Mouse (Mus musculus): ENCODE measurements at regions not wholly inside any gene's neighbourhood (a gene's known extent, or its start where the extent isn't known, plus 50 kb on each side); places are given as distances from the start of the nearest gene placed in this dataset.

DNA sequence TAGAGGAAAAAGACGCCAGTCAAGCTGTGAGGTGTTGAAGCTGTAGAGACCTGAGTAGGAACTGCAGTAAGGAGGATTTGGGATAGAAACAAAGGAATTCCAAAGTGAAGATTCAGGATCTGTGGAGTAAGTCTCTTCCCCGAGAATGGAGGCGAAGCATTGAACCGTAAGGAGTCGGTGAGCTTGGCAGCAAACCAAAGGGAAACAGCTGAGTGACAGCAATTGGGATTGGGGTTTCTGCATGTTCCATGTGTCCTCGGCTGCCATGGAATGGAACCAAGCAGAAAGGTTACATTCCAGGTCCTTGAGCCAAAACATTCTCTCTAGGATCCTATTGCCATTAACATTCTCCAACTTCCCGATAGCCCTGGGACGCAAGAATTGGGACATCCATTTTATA is 152.9 kb downstream of the Pja1 start:
- no peak overlapping the region for H3K4me3 ChIP-seq
- H3K4me2 ChIP-seq = no peak overlapping the region
- H3K9ac ChIP-seq = no peak overlapping the region
- no peaks in the 10 kb centered on the region for H3K4me1 ChIP-seq
- 77% methylated on average over 8 of the region's 8 CpGs for WGBS
- H3K36me3 ChIP-seq (replicated peaks) = no peaks in the 10 kb centered on the region
- H3K27me3 ChIP-seq (replicated peaks) = peaks cover 18% of the 10 kb centered on the region
- no peaks in the 10 kb centered on the region for H3K9me3 ChIP-seq
- no peak for ATAC-seq (replicated peaks)
- H3K27ac ChIP-seq = no peak overlapping the region

DNA sequence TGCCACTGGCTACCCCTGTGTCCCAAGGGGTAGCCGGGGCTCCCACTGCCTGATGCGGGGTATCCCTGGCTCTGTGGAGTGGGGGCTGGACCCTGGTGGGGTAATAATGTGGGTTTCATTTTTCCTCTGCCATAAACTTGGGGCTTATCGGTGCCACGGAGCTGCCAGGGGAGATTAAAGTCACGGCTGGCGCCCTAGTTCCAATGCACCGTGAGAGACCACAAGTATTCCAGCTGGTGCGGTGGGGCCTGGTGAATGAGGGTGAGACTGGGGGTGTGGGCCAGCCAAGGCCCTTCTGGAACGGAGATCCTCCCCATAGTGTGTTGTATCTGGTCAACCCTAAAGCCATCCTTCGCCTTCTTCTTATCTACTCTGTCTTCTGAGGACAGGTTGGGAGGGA is 153.3 kb downstream of the Pja1 start:
- ATAC-seq (replicated peaks) = no peak
- H3K36me3 ChIP-seq (replicated peaks) = no peaks in the 10 kb centered on the region
- no peak overlapping the region for H3K4me3 ChIP-seq
- 76% methylated on average over 10 of the region's 10 CpGs for WGBS
- no peaks in the 10 kb centered on the region for H3K9me3 ChIP-seq
- H3K9ac ChIP-seq = no peak overlapping the region
- H3K27ac ChIP-seq = no peak overlapping the region
- H3K4me2 ChIP-seq = no peak overlapping the region
- H3K27me3 ChIP-seq (replicated peaks) = peaks cover 18% of the 10 kb centered on the region
- no peaks in the 10 kb centered on the region for H3K4me1 ChIP-seq

DNA sequence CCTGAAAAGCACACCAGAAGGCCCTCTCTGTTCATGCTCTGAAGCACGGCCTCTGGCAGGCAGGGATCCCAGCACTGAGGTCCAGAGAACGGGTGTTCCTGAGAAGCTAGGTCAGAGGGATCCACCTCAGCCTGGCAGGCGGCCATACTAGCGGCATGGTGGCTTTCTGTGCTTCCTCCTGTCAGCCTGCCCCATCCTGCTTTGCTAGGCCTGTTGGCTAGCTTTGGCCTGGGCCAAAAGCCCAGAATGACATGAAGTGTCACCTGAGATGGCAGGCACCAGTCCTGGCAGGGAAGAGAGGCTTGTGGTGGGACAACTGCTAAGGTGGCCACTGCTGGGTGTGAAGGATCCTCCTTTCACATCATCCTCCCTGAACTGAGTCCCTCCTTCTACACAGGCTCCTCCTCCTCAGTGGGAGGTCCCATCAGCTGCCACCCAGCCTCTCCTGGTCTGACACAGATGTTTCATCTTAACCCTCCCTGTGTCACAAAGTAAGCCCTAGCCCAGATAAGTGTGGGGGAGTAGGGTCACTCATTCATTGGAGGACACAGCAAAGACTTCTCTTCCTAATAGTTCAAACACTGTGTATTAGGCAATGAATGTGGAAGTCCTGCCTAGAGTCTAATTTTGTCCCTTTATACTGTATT is 154.5 kb downstream of the Pja1 start:
- 78% methylated on average over 4 of the region's 4 CpGs for WGBS

DNA sequence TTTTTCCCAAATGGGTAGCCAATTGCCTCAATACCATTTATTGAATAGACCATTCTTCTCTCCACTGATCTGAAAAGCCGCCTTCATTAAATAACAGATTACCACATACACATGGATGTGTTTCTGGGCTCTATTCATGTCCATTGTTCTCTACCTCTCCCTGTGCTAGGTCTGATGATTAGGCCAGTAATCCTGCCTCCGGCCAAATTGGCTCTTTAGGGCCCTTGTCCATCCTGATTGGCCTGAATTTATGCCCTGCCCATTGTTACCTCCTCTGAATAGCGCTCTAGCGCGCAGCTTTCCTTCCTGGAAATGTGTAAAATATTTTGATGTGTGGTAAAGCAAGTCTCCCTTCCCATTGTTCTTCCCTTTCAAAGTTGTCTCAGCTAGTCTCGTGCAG is 163.2 kb downstream of the Efnb1 start:
- Histone ChIP-seq H3K27ac (no peak overlapping the region), H3K36me3 (replicated peaks) (no peaks in the 10 kb centered on the region), H3K4me2 (no peak overlapping the region), H3K4me1 (no peaks in the 10 kb centered on the region), H3K4me3 (no peak overlapping the region), H3K9me3 (no peaks in the 10 kb centered on the region), H3K9ac (no peak overlapping the region), H3K27me3 (replicated peaks) (peaks cover 30% of the 10 kb centered on the region)
- WGBS = 42% methylated on average over 6 of the region's 6 CpGs
- ATAC-seq (replicated peaks) = 0 out of 2 replicates have a peak, but pooled peaks have one; percentile 45

More for the DNA sequence above, 154.5 kb downstream of the Pja1 start:
- H3K4me1 ChIP-seq = no peaks in the 10 kb centered on the region
- no peak overlapping the region for H3K4me2 ChIP-seq
- H3K4me3 ChIP-seq = no peak overlapping the region
- H3K36me3 ChIP-seq (replicated peaks) = no peaks in the 10 kb centered on the region
- H3K9me3 ChIP-seq = no peaks in the 10 kb centered on the region
- H3K9ac ChIP-seq = no peak overlapping the region
- peaks cover 20% of the 10 kb centered on the region for H3K27me3 ChIP-seq (replicated peaks)
- H3K27ac ChIP-seq = no peak overlapping the region
- no peak for ATAC-seq (replicated peaks)

DNA sequence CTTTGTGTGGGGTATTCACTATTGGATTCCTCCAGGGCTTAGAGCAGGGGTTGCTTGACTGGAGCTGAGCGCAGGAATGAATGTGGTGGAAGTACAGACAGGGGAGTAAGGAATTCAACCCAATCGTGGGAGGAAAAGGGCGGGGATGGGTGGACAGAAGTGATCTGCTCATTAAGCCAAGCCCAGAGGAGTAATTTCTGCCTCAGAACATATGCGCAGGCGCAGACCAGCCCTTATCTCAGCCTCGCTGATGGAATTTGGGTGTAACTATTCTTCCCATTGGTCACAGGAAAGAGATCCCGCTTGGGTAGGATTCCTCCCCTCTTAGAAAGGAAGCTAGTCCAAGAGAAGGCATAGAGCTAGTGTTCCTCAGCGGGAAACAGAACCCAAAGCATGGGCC is 158.8 kb downstream of the Efnb1 start:
- Histone ChIP-seq H3K4me1 (0 out of 2 replicates have a peak, but pooled peaks cover 3% of the 10 kb centered on the region), H3K4me3 (no peak overlapping the region), H3K27ac (no peak overlapping the region), H3K9me3 (no peaks in the 10 kb centered on the region), H3K4me2 (no peak overlapping the region), H3K27me3 (replicated peaks) (peaks cover 31% of the 10 kb centered on the region), H3K9ac (no peak overlapping the region), H3K36me3 (replicated peaks) (no peaks in the 10 kb centered on the region)
- no peak for ATAC-seq (replicated peaks)
- WGBS = 68% methylated on average over 8 of the region's 8 CpGs

DNA sequence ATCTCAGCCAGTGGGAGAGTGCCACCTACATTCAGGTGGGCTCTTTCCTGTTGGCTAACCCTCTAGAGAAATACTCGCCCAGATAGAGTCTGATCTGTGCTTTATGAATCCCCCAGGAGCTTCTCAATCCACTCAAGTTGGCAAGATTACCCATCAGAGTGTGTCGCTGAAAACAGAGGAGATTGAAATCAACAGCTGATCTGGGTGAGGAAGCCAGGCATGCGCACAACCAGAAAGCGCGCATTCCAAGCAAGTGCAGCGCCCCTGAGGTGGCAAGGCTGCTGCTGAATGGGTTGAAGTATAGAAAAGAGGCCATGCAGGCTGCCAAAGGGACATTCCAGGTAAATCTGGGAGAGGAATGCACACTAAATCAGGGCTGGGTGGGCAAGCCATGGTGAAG is 158.0 kb downstream of the Efnb1 start:
- H3K27ac ChIP-seq = no peak overlapping the region
- H3K27me3 ChIP-seq (replicated peaks) = peaks cover 32% of the 10 kb centered on the region
- ATAC-seq (replicated peaks) = no peak
- no peaks in the 10 kb centered on the region for H3K36me3 ChIP-seq (replicated peaks)
- WGBS = 71% methylated on average over 6 of the region's 6 CpGs
- H3K4me3 ChIP-seq = no peak overlapping the region
- no peak overlapping the region for H3K4me2 ChIP-seq
- no peaks in the 10 kb centered on the region for H3K9me3 ChIP-seq
- H3K4me1 ChIP-seq = 0 out of 2 replicates have a peak, but pooled peaks cover 3% of the 10 kb centered on the region
- no peak overlapping the region for H3K9ac ChIP-seq

DNA sequence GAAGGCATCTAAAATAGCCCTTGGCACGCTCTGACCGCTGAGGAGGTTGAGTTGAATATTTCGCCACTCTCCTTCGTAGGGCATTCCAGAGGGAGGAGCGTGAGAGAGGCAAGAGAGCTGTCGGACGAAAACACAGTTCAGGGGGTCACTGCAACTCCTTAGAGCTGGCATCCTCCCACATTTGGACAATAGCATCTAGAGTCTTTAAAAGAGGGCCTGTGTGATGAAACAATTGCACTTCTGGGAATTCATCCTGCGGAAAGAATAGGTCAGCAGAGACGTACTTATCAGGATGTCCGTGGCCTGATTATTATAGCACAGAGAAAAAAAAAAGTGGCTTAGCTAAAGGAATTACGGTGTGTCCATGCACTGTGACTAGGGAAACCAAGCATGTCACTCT is 156.8 kb downstream of the Efnb1 start:
- no peak overlapping the region for H3K27ac ChIP-seq
- no peak overlapping the region for H3K4me2 ChIP-seq
- 45% methylated on average over 11 of the region's 11 CpGs for WGBS
- no peaks in the 10 kb centered on the region for H3K36me3 ChIP-seq (replicated peaks)
- H3K4me1 ChIP-seq = 0 out of 2 replicates have a peak, but pooled peaks cover 3% of the 10 kb centered on the region
- H3K27me3 ChIP-seq (replicated peaks) = peaks cover 35% of the 10 kb centered on the region
- no peak for ATAC-seq (replicated peaks)
- H3K4me3 ChIP-seq = no peak overlapping the region
- H3K9ac ChIP-seq = no peak overlapping the region
- no peaks in the 10 kb centered on the region for H3K9me3 ChIP-seq

DNA sequence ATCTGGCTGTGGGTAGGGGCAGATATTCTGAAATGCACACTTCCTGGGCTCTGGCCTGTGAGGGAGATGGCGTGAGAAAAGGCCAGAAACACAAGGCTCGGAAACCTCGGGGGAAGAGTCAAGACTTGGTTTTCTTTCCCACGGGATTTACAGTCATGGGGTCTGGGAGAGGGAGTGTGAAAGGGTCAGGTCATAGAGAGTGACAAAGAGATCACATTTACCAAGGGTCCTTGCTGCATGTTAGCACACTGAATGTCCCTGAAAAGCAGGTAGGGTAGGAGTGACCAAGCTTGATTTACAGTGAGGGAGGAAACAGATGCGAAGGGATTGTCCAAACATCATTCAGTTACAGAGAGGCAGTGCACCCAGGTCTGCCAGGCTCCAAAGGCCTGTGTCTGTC is 156.0 kb downstream of the Efnb1 start:
- no peak overlapping the region for H3K9ac ChIP-seq
- H3K36me3 ChIP-seq (replicated peaks) = no peaks in the 10 kb centered on the region
- no peak overlapping the region for H3K27ac ChIP-seq
- 46% methylated on average over 5 of the region's 5 CpGs for WGBS
- no peak for ATAC-seq (replicated peaks)
- H3K4me1 ChIP-seq = 0 out of 2 replicates have a peak, but pooled peaks cover 3% of the 10 kb centered on the region
- H3K4me2 ChIP-seq = no peak overlapping the region
- no peak overlapping the region for H3K4me3 ChIP-seq
- H3K27me3 ChIP-seq (replicated peaks) = peaks cover 35% of the 10 kb centered on the region
- H3K9me3 ChIP-seq = no peaks in the 10 kb centered on the region

DNA sequence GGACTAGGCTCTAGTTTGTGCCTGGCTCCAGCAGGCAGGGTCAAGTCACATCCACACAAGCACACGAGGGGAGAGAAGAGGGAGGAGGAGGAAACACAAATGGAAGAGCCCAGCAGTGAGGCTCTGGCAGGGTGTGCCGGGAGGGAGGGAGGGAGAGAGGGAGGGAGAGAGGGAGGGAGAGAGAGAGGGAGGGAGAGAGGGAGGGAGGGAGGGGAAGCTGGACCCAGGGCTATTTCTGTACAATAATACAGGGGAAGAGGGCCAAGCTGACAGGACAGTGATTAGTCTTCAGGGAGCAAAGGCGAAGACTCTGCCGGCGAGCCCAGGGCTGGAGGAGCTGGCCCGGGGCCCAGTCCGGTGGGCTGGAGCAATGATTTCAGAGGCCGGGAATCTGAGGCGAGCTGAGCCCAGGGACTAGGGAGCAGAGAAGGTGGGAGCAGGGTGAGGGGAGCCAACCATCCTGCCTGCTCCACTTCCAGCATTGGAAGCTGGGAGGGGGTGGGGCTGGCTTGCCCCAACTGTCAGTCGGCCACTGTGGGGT is 155.6 kb downstream of the Efnb1 start:
- Histone ChIP-seq H3K9me3 (no peaks in the 10 kb centered on the region), H3K9ac (no peak overlapping the region), H3K27me3 (replicated peaks) (peaks cover 36% of the 10 kb centered on the region), H3K4me3 (no peak overlapping the region), H3K4me1 (0 out of 2 replicates have a peak, but pooled peaks cover 3% of the 10 kb centered on the region), H3K36me3 (replicated peaks) (no peaks in the 10 kb centered on the region), H3K4me2 (no peak overlapping the region), H3K27ac (no peak overlapping the region)
- 34% methylated on average over 8 of the region's 10 CpGs for WGBS
- peak; percentile 62 for ATAC-seq (replicated peaks)

DNA sequence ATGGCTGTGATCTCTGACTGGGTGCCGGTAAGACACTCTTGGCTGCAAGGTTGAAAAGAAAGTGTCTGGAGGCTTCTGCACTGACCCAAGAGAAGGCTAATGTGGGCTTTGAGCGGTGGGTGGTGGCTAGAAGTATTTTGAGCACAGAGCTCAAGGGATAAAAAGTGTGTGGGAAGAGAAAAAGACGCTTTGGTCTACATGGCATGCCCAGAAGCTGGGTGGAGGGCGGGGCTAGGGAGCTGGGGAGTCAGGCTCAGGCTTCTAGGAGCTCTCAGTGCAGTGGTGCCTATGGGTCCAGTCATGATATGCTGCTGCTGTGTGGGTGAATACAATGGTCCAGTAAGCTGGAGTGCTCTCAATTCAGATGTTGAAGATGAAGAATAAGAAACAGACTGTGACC is 152.1 kb downstream of the Efnb1 start:
- Histone ChIP-seq H3K36me3 (replicated peaks) (no peaks in the 10 kb centered on the region), H3K9me3 (no peaks in the 10 kb centered on the region), H3K27ac (no peak overlapping the region), H3K4me3 (no peak overlapping the region), H3K9ac (no peak overlapping the region), H3K27me3 (replicated peaks) (peaks cover 29% of the 10 kb centered on the region), H3K4me1 (0 out of 2 replicates have a peak, but pooled peaks cover 3% of the 10 kb centered on the region), H3K4me2 (no peak overlapping the region)
- no peak for ATAC-seq (replicated peaks)
- WGBS = 85% methylated on average over 4 of the region's 4 CpGs

DNA sequence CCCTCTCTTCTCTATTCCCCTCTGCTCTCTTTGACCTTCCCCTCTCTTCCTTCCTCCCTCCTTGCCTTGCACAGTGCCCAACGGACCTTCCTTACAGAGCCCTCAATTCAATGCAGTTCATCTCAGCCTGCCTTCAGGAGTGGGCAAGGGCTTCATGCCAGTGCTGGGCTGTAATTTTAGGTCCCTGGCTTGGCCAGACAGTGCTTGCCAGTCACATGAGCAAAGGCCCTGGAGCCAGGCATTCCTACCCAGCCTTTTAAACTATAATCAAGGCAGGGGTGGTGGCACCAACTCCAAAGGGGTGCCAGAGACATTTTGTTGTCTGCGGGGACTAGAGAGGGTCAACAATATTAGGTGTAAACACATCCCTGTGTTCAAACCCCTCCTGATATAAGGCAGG is 150.9 kb downstream of the Efnb1 start:
- Histone ChIP-seq H3K4me3 (no peak overlapping the region), H3K9me3 (no peaks in the 10 kb centered on the region), H3K4me2 (no peak overlapping the region), H3K36me3 (replicated peaks) (no peaks in the 10 kb centered on the region), H3K27ac (no peak overlapping the region), H3K9ac (no peak overlapping the region), H3K4me1 (0 out of 2 replicates have a peak, but pooled peaks cover 3% of the 10 kb centered on the region), H3K27me3 (replicated peaks) (peaks cover 28% of the 10 kb centered on the region)
- ATAC-seq (replicated peaks) = no peak
- 72% methylated on average over 2 of the region's 2 CpGs for WGBS

DNA sequence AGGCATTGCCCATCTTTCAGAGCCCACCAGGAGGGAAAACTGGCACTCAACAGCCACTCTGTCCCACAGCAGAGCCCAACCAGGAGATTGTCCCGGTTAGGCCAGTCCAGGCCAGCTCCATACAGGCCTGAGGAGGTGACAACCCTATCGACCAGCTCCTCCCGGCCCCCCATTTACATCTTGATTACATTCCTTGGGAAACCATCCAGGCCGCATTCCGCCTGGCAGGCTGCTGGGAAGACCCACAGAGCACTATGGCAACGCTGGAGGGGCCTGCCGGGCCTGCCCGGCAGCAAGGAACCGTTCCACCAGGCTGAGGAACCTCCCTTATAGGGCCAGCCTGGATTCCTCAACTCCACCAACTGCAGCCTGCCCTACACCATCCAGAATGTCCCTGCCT is 149.7 kb downstream of the Efnb1 start:
- WGBS = 20% methylated on average over 9 of the region's 9 CpGs
- Histone ChIP-seq H3K9me3 (no peaks in the 10 kb centered on the region), H3K4me2 (no peak overlapping the region), H3K36me3 (replicated peaks) (no peaks in the 10 kb centered on the region), H3K4me1 (no peaks in the 10 kb centered on the region), H3K27ac (no peak overlapping the region), H3K27me3 (replicated peaks) (peaks cover 33% of the 10 kb centered on the region), H3K9ac (no peak overlapping the region), H3K4me3 (no peak overlapping the region)
- peak; percentile 67; the same call in 1 of the 2 replicates for ATAC-seq (replicated peaks)

DNA sequence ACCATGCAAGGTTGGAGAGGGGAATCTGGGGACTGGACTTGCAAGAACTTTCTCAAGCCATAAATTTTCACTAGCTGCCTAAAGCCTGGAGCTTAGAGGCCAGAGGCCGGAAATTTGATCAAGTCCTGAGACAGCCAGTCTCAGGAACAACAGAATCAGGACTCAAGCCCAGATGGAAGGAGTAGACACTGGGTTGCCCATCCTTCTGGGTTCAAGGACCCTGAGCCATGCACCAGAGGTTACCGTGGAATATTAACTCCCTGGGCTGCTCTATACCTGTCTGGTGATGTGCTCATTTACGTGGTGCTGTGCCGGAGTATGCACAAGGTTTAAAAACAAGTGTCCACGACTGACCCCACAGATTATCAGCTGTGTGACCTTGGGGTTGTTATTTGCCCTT is 145.1 kb downstream of the Efnb1 start:
- Histone ChIP-seq H3K9ac (no peak overlapping the region), H3K4me2 (no peak overlapping the region), H3K4me1 (no peaks in the 10 kb centered on the region), H3K36me3 (replicated peaks) (no peaks in the 10 kb centered on the region), H3K27ac (no peak overlapping the region), H3K27me3 (replicated peaks) (peaks cover 21% of the 10 kb centered on the region), H3K4me3 (no peak overlapping the region), H3K9me3 (no peaks in the 10 kb centered on the region)
- WGBS = 77% methylated on average over 5 of the region's 5 CpGs
- ATAC-seq (replicated peaks) = no peak
